Mouse (Mus musculus) hindbrain, embryonic 16.5 days (tissue): ENCODE measurements around the gene Ston2. TPM values are rescaled to one million over a fixed set of nuclear protein-coding genes. Genes with fewer than 3 reads are reported as not detected.

ENCODE experiments used
- ATAC-seq: fragments of 200-750 bp; cut with Nextera tagmentation; 2 replicates; pipeline ENCODE4 v1.8.0; 2017; ENCODE audit warnings: moderate TSS enrichment, moderate library complexity
- H3K27ac ChIP-seq: fragments of 300-500 bp; sonication (generic); 2 replicates; pipeline ENCODE4 v1.5.1; 2014; ENCODE audit warnings: low read depth, mild to moderate bottlenecking, control low read depth, low read length, moderate library complexity
- H3K27me3 ChIP-seq: fragments of 300-500 bp; sonication (generic); replicated peaks from 2 replicates; pipeline ENCODE4 v1.6.1; 2014; ENCODE audit warnings: low read length; ENCODE audit not compliant: control insufficient read depth, insufficient read depth
- H3K36me3 ChIP-seq: fragments of 300-500 bp; sonication (generic); 2 replicates; pipeline ENCODE4 v1.6.1; 2014; ENCODE audit warnings: mild to moderate bottlenecking, low read length, moderate library complexity, mixed read lengths; ENCODE audit not compliant: control insufficient read depth, insufficient read depth
- H3K4me1 ChIP-seq: fragments of 300-500 bp; sonication (generic); 2 replicates; pipeline ENCODE4 v1.6.1; 2014; ENCODE audit warnings: low read depth, low read length; ENCODE audit not compliant: control insufficient read depth, insufficient read depth
- H3K4me2 ChIP-seq: fragments of 300-500 bp; sonication (generic); 2 replicates; pipeline ENCODE4 v1.6.1; 2014; ENCODE audit warnings: mild to moderate bottlenecking, low read length, control low read depth, moderate library complexity
- H3K4me3 ChIP-seq: fragments of 300-500 bp; sonication (generic); 2 replicates; pipeline ENCODE4 v1.5.1; 2014; ENCODE audit warnings: mild to moderate bottlenecking, low read length, control low read depth, moderate library complexity
- H3K9ac ChIP-seq: fragments of 300-500 bp; sonication (generic); 2 replicates; pipeline ENCODE4 v1.6.1; 2014; ENCODE audit warnings: low read depth, mild to moderate bottlenecking, control low read depth, low read length, moderate library complexity
- H3K9me3 ChIP-seq: fragments of 300-500 bp; sonication (generic); 2 replicates; pipeline ENCODE4 v1.6.1; 2014; ENCODE audit warnings: mild to moderate bottlenecking, low read length, moderate library complexity; ENCODE audit not compliant: control insufficient read depth
- WGBS: fragments of 180-500 bp; shearing (Covaris S2); extraction: QIAGEN DNeasy Blood & Tissue Kit; methylation state at CpG from one replicate; pipeline ENCODE4 v1.1.7; 2014; 5-methylcytosine and 5-hydroxymethylcytosine counted together
- polyA plus RNA-seq: library from polyadenylated mRNA; unstranded; fragments of >200 nt; fragmentation: Nextera tagmentation; extraction: Ambion mirVana; gene quantifications from 2 replicates; pipeline ENCODE4 v1.2.1, GENCODE M21; 2015

Gene Ston2
- polyA plus RNA-seq, 1 experiment from 2014 or later = 7.1 TPM

GRCm38 (mm10) chr12:91808911-91809310 is 20.7 kb upstream of the Ston2 start:
- no peak for ATAC-seq
- Histone ChIP-seq H3K4me1 (no peaks in the 10 kb centered on the region), H3K4me3 (no peak overlapping the region), H3K9me3 (no peaks in the 10 kb centered on the region), H3K9ac (no peak overlapping the region), H3K27me3 (no peaks in the 10 kb centered on the region), H3K36me3 (peaks cover 41% of the 10 kb centered on the region), H3K27ac (no peak overlapping the region), H3K4me2 (no peak overlapping the region)
- WGBS = 91% methylated on average over 8 of the region's 8 CpGs

GRCm38 (mm10) chr12:91807761-91808160 is 19.6 kb upstream of the Ston2 start:
- Histone ChIP-seq H3K9me3 (no peaks in the 10 kb centered on the region), H3K9ac (no peak overlapping the region), H3K4me2 (no peak overlapping the region), H3K27ac (no peak overlapping the region), H3K27me3 (no peaks in the 10 kb centered on the region), H3K36me3 (peaks cover 33% of the 10 kb centered on the region), H3K4me1 (no peaks in the 10 kb centered on the region), H3K4me3 (no peak overlapping the region)
- 90% methylated on average over 6 of the region's 6 CpGs for WGBS
- no peak for ATAC-seq

GRCm38 (mm10) chr12:91807095-91807494 is 18.9 kb upstream of the Ston2 start:
- Histone ChIP-seq H3K27ac (no peak overlapping the region), H3K9ac (no peak overlapping the region), H3K4me2 (no peak overlapping the region), H3K36me3 (peaks cover 33% of the 10 kb centered on the region), H3K9me3 (no peaks in the 10 kb centered on the region), H3K4me3 (no peak overlapping the region), H3K4me1 (no peaks in the 10 kb centered on the region), H3K27me3 (no peaks in the 10 kb centered on the region)
- WGBS = 91% methylated on average over 11 of the region's 11 CpGs
- ATAC-seq = no peak

GRCm38 (mm10) chr12:91804262-91804661 is 16.1 kb upstream of the Ston2 start:
- Histone ChIP-seq H3K27me3 (no peaks in the 10 kb centered on the region), H3K4me3 (no peak overlapping the region), H3K9me3 (no peaks in the 10 kb centered on the region), H3K4me1 (no peaks in the 10 kb centered on the region), H3K36me3 (peaks cover 11% of the 10 kb centered on the region; the same call in 1 of the 2 replicates), H3K9ac (no peak overlapping the region), H3K4me2 (no peak overlapping the region), H3K27ac (no peak overlapping the region)
- ATAC-seq = no peak
- 90% methylated on average over 3 of the region's 3 CpGs for WGBS

- H3K36me3 ChIP-seq = 0 out of 2 replicates have a peak, but pooled peaks cover 4% of the 10 kb centered on the region
- WGBS = 81% methylated on average over 13 of the region's 13 CpGs
- H3K4me2 ChIP-seq = no peak overlapping the region
- H3K4me3 ChIP-seq = no peak overlapping the region
- no peak; the same call in 1 of the 2 replicates for ATAC-seq
- no peak overlapping the region for H3K27ac ChIP-seq
- no peaks in the 10 kb centered on the region for H3K9me3 ChIP-seq
- H3K9ac ChIP-seq = no peak overlapping the region
- no peaks in the 10 kb centered on the region for H3K4me1 ChIP-seq
- H3K27me3 ChIP-seq = no peaks in the 10 kb centered on the region
These were observed 15.2 kb upstream of the Ston2 start for GRCm38 (mm10) chr12:91803207-91803932.

- no peak for ATAC-seq
- Histone ChIP-seq H3K4me1 (no peaks in the 10 kb centered on the region), H3K36me3 (0 out of 2 replicates have a peak, but pooled peaks cover 2% of the 10 kb centered on the region), H3K9me3 (no peaks in the 10 kb centered on the region), H3K9ac (no peak overlapping the region), H3K4me2 (no peak overlapping the region), H3K27me3 (no peaks in the 10 kb centered on the region), H3K4me3 (no peak overlapping the region), H3K27ac (no peak overlapping the region)
- 84% methylated on average over 12 of the region's 12 CpGs for WGBS
These were observed 14.5 kb upstream of the Ston2 start for GRCm38 (mm10) chr12:91802586-91803206.

- Histone ChIP-seq H3K4me1 (no peaks in the 10 kb centered on the region), H3K9ac (no peak overlapping the region), H3K9me3 (no peaks in the 10 kb centered on the region), H3K4me2 (no peak overlapping the region), H3K27me3 (no peaks in the 10 kb centered on the region), H3K4me3 (no peak overlapping the region), H3K36me3 (no peaks in the 10 kb centered on the region), H3K27ac (no peak overlapping the region)
- 57% methylated on average over 6 of the region's 6 CpGs for WGBS
- no peak for ATAC-seq
These were observed 12.7 kb upstream of the Ston2 start for GRCm38 (mm10) chr12:91800861-91801385.

- 80% methylated on average over 12 of the region's 12 CpGs for WGBS
- Histone ChIP-seq H3K9ac (no peak overlapping the region), H3K27me3 (no peaks in the 10 kb centered on the region), H3K4me3 (no peak overlapping the region), H3K9me3 (no peaks in the 10 kb centered on the region), H3K4me2 (no peak overlapping the region), H3K36me3 (no peaks in the 10 kb centered on the region), H3K27ac (no peak overlapping the region), H3K4me1 (no peaks in the 10 kb centered on the region)
- ATAC-seq = no peak
These were observed 11.7 kb upstream of the Ston2 start for GRCm38 (mm10) chr12:91799821-91800335.

- WGBS = 19% methylated on average over 6 of the region's 6 CpGs
- Histone ChIP-seq H3K4me2 (no peak overlapping the region), H3K4me1 (no peaks in the 10 kb centered on the region), H3K9ac (no peak overlapping the region), H3K4me3 (no peak overlapping the region), H3K36me3 (no peaks in the 10 kb centered on the region), H3K27ac (no peak overlapping the region), H3K27me3 (no peaks in the 10 kb centered on the region), H3K9me3 (no peaks in the 10 kb centered on the region)
- no peak for ATAC-seq
These were observed 11.2 kb upstream of the Ston2 start for GRCm38 (mm10) chr12:91799379-91799773.
